Mouse (Mus musculus) adrenal gland, postnatal 4 days (tissue): Measurements from ENCODE around the gene Exoc3l2. TPM values are rescaled to one million over a fixed set of nuclear protein-coding genes. Genes with fewer than 3 reads are reported as not detected.
A peak's percentile ranks its signal among the peaks of the same experiment; 100 is the strongest.

Experiments
- DNase-seq, 2 experiments: peaks; one replicate each; pipeline ENCODE4 v3.0.0; 2021 to 2022; ENCODE audit warnings: low spot score in 2 of 2, mixed read lengths in 2 of 2
- total RNA-seq, 2 experiments: library from RNA; stranded (reverse); gene quantifications; 2 replicates each; pipeline ENCODE4 v1.2.3; 2021

Gene Exoc3l2
- total RNA-seq, 2 experiments from 2014 or later, result 26.7 to 28.7 TPM

DNA sequence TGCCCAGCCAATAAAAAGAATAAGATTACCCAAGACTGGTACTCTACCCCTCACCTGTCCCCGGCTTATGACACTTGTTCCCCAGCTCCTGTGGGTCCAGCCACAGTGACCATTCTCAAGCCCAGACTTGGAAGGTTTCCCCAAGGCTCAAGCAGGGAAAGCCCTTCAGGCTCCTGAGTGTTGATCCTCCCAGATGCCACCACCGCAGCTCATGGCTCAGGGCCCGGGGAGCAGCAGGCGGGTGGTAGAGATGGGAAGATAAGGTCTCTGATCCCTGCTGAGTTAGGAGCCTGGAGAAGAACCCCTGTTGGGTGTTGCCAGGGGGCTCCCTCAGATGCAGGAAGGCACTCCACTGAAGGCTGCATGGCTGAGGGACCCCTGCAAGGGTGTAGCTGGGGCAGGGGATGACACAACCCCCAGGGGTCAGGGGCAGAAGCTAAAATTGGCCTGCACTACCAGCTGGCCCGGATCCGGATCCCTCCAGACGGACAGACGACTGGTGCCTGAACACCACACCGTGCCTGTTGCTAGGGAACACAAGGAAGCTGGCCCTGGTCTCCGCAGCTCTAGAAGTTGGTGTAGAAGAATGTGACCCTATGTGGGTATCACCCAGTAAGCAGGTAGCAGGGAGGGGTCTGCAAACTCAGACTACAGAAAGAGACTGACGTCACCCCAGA lies 7.2 kb upstream of the Exoc3l2 start:
- DNase-seq, result no peak

DNA sequence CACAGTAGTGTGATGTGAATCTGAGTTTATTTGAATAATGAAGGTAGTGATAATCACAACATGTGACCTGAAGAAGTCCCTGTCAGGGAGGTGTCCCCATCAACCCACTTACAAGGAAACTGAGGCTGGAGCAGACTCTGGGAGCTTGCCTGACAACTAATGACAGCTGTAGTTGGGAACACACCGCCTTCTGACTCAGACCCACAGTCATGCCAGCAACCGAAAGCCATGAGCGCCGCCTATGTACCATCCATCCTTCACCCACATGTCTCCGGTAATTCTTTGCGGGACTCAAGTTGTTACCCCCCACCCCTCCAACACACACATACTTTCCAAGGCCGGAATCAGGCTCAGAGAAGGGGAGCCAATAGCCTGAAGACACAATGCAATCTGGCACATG lies 6.5 kb upstream of the Exoc3l2 start:
- no peak for DNase-seq

DNA sequence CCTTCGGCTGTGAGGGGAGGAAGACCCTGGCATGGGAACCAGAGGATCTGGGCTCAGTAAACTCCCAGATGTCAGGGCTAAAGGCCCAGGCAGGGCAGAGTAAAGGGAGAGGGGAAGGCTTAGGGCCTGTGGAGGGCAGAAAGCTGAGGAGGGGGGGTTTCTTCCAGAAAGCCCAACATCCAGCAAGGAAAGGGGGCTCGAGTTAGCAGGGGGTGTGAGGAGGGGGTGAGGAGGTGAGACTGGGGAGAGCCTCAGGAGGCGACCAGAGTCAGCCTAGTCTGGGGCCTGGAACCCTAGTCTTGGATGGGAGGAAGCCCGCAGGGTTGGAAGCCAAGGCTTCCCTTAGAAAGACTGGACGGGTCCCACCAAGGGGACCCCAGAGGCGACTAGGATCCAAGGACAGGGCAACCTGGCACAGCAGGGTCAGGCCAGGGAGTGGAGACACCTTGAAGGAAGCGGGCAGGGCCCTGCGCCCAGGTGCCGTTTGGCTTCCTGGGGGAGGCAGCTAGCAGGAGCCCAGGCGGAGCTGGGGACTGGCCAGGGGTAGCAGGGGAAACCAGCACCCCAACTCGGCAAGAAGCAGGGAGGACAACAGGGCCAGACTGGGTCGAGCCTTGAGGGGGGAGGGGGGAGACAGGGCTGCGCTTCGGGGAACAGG lies 5.6 kb upstream of the Exoc3l2 start:
- no peak for DNase-seq

DNA sequence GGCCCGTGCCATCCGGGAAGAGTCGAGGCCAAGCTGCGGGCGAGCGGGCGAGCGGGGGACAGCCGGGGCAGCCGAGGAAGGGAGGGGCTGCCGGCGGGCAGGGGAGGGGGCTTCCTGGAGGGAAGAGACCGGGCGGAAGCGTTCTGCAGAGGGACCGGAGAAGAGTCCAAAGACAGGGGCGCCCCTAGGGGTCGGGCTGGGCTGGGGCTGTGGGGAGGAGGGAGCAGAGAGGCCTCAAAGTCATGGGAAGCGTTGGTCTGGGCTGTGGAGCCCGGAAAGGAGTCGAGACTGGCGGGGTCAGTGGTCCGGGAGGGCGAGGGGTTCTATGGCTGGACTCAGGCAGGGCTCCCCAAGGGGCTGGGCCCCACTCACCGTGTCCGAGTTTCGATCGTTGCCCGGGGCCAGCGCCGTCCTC lies 5.1 kb upstream of the Exoc3l2 start:
- DNase-seq, result no peak

GRCm38 (mm10) chr7:19458591-19459111 lies 4.5 kb upstream of the Exoc3l2 start, which contains the start of gene Mark4:
Gene Mark4 (minus strand): TSS chr7:19458821.
- peak; percentile 59 for DNase-seq

DNA sequence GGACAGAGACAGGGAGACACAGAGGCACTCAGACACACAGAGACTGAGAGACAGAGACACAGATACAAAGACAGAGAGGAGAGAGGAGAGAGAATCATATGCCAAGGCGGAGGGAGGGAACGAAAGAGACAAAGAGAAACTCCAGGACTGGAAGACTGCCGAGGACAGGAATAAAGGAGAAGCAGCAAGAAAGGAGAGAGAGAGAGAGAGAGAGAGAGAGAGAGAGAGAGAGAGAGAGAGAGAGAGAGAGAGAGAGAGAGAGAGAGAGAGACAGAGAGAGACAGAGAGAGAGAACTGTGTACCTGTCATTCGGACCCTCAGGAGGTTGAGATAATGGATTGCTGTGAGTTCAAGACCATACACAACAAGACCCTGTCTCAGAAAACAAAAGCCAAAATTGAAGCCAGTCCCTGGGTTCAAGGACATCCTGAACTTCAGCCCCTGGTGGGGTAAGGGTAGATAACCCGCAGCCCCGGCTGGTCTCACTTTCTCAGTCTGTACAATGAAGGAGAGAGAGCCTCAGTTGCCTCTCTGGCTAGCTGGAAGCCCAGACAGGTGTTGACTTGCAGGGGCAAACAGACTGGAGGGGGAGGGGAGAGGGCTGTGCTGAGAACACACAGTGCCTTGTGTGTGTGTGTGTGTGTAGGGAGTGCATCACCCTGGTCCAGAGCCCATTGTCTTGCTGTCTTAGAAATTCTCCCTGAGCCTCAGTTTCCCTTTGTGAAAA lies 3.8 kb upstream of the Exoc3l2 start:
- no peak for DNase-seq

DNA sequence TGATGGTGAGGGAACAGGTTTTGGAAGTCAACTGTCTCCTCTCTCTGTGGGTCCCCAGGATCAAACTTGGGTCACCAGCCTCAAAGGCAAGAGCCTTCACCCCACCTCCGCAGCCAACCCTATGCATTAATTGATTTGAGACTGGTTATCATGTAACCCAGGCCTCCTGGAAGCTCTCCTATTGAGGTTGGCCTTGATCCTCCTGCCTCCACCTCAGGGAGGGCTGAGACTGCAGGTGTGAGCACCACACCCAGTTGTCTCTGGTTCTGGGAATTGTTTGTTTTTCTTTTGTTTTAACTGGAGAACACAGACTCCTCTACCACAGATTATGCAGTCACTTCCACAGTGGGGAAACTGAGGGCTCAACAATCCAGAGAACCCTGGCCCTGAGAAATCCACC lies 2.6 kb upstream of the Exoc3l2 start:
- DNase-seq, result no peak

- peak; percentile 47 to 61 for DNase-seq
Observed at GRCm38 (mm10) chr7:19461488-19461887, 1.6 kb upstream of the Exoc3l2 start.

DNA sequence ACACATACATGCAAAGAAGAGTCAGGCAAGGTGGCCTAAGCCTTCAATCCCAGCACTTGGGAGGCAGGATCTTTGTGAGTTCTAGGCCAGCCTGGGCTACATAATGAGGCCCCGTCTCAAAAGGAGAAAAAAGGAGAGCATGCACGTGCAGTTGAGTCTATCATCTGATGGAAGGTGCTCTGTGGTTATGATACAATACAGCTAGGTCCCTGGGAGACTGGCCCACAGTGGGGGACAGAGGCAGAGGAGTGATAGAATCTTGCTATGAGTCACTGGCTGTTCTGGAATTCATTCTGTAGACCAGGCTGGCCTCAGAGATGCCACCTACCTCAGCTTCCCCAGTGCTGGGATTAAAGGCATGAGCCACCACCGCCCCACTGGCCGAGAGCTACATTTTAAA lies 688 bp upstream of the Exoc3l2 start:
- DNase-seq, result no peak

DNA sequence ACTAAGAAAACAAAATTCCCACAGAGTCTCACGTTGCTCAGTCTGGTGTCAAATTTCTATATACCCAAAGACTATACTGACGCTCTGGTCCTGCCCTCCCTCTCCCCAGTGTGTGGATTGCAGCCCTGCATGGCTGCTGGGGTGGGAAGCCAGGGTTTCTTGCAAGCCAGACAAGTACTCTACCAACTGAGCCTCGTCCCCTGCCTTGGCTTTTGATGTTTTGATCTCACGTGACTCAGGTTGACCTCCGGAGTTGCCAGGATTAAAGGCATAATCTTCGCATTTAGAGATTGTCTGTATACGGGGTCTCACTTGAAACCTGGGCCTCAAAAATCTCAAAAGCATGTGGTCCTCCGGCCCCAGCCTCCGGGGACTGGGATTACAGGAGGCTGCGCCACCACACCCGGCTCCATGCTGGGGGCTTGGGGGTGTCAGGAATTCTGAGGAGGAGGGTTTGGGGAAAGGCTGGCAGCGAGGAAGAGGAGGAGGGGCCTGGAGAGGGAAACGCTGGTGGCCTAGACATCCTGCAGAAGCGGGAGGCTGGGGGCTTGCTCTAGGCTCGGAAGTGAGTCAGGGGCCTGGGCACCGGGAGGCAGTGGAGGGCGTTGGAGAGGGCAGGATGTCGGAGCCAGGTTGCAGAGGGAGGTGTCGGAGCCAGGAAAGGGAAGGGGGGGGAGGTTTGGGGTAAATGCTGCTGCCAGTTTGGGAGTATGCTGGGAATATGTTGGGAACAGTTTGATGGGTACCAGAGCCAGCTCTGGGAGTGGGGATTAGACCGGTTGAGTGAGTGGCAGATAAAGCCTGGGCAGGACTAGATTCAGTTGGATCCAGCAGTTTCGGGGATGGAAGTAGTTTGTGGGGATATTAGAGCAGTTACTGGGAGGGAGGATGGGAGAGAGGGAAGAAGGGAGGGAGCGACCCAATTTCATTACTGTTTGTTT lies 1.5 kb downstream of the Exoc3l2 start:
- no peak for DNase-seq

DNA sequence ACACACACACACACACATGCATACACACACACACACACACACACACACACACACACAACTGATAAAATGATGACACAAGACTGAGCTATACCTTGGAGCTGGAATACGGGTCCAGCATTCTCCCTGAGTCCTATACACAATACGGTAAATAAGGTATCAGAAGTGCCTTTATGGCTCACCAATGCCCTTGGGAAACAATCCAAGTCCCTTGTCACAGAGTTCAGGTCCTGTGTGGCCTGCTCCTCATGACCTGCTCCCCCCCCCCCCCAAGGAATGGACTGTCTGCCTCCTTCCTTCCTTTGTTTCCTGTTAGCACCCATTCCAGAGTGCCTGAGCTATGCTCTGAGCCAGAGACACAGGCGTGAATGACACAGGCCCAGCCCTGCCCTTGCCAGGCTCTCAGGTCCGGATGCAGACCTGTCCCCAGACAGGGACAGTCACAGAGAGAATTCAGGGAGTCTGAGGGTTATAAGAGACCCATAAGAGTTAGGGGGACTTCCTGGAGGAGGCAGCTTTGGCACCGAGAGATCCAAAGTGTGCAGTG lies 3.5 kb downstream of the Exoc3l2 start:
- DNase-seq, result no peak

DNA sequence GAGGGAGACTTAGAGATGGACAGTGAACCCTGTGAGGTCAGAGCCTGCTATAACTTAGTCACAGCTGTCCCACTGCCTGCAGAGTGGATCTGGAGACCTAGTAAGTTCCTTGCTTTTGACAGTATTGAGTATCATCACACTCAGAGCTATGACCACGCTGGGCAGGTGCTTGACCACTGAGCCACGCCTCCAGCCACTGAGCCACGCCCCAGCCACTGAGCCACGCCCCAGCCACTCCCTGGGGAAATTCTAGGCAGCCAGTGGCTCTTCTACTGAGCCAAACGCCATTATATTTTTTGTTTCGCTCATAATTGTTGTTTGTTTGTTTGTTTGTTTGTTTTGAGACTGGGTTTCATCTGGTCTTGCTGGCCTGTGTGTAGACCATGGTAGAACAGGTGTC lies 4.5 kb downstream of the Exoc3l2 start:
- no peak for DNase-seq

- no peak for DNase-seq
Observed at GRCm38 (mm10) chr7:19468279-19468678, 5.1 kb downstream of the Exoc3l2 start.

GRCm38 (mm10) chr7:19469404-19469803 lies 6.3 kb downstream of the Exoc3l2 start:
- DNase-seq, result no peak

GRCm38 (mm10) chr7:19470308-19470707 lies 7.2 kb downstream of the Exoc3l2 start:
- DNase-seq, result no peak

DNA sequence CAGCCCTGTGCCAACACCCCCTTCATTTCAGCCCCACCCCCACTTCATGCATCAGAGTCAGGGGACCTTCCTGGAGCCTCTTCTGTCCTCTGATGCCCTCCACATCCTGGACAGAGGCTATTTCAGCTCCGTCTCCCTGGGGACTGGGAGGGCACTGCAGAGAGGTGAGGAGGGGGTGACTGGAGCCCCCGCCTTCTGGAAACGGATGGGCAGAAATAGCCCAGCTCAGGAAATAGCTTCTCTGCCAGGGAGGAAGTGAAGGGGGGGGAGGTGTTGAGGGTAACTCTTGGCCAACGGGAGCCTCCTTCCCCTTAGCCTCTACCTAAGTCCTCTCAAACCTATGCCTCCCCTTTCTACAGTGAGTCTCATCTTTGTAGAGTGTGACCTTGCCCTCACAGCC lies 9.3 kb downstream of the Exoc3l2 start:
- no peak for DNase-seq

- peak; percentile 60 to 64 for DNase-seq
Observed at GRCm38 (mm10) chr7:19473875-19474443, 10.8 kb downstream of the Exoc3l2 start.

DNA sequence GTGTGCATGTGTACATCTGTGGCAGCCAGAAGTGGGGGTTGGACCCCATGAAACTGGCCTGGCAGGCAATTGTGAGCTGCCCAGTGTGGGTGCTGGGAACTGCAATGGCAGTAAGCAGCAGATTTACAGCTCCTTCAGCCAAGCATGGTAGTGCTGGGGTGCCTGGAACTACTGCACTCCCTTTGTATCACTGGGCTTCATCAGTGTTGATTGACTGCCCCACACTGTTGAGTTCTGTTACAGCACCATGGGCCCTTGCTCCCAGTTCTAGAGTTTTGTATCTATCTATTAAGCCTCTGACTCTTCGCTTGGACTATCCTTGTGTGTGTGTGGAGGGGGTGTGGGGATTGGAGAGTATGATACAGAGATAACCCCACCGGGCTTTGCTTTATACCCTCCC lies 14.0 kb downstream of the Exoc3l2 start:
- DNase-seq, result no peak

GRCm38 (mm10) chr7:19477624-19478384 lies 14.7 kb downstream of the Exoc3l2 start:
- no peak for DNase-seq

DNA sequence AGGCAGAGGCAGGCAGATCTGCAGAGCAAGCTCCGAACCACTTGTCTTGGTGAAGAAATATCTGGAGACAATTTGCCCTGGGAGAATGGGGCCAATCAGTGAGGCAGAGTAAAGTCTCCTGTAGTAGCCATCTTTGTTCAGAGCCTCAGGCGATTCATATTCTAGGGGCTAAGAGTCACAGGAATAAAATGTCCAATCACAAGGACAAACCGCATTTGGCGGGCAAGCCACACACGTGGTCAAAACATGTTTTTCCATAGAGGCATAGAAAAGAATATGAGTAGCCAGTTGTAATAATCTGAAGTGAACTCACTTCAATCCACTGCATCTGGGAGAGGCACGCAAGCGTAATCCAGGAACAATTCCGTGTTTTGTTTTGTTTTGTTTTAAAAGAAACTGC lies 20.1 kb downstream of the Exoc3l2 start:
- no peak for DNase-seq
